ENCODE assay signal across 9 mouse cellular contexts in the genomic region with DNA sequence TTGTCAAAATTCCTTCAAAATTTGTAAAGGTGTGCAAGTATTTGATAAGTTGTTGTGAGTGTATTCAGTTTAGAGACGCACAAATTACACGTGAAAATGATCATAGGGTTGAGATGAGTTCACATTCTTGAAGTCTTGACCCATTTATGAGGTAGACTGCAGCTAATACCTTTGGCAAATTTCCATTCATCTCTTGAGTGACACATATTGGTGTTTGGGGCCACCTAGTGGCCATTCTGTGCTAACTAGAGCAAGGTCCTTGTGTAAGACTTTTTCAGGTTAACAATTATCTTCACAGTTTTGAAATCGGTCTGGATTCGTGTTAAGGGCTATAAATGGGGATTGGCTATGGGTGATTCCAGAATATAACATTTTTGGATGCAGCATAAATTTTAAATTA. TPM values are rescaled to one million over a fixed set of nuclear protein-coding genes. Genes with fewer than 3 reads are reported as not detected.
DNase-seq lines count a peak whose midpoint lies in the region; ATAC-seq lines count a peak whose summit lies in the region.
"Had no signal": no experiment of that assay in that cellular context is flagged by ENCODE, and none has a peak within 500 bp of the region (broad histone marks: within the 10 kb centered on the region; RNA-seq: fewer than 3 reads in every experiment).

No protein-coding gene starts in this region.

- intact Hi-C loops in left cerebral cortex, postnatal 25 days (cut with DNase I): no loop called here

- H3K4me2 ChIP-seq in hindbrain, embryonic 12.5 days (replicated peaks): no peak overlapping the region
- H3K4me2 ChIP-seq in neural tube, embryonic 11.5 days (ENCODE audit: low read depth): no peak overlapping the region
- H3K4me2 ChIP-seq: lung, embryonic 15.5 days had no signal

- no peaks in the 10 kb centered on the region for H3K4me1 ChIP-seq in hindbrain, embryonic 12.5 days
- H3K4me1 ChIP-seq in neural tube, embryonic 11.5 days (ENCODE audit: control insufficient read depth, insufficient read depth, low read length): no peaks in the 10 kb centered on the region
- H3K4me1 ChIP-seq: lung, embryonic 15.5 days had no signal

- no peaks in the 10 kb centered on the region for H3K27me3 ChIP-seq in hindbrain, embryonic 12.5 days
- no peaks in the 10 kb centered on the region for H3K27me3 ChIP-seq in neural tube, embryonic 11.5 days (ENCODE audit: control insufficient read depth, insufficient read depth, low read length)
- H3K27me3 ChIP-seq: lung, embryonic 15.5 days had no signal

- 25% methylated on average over 4 of the region's 4 CpGs for WGBS in hindbrain, embryonic 12.5 days
- WGBS in neural tube, embryonic 11.5 days: 23% methylated on average over 4 of the region's 4 CpGs

- no peak overlapping the region for H3K27ac ChIP-seq in hindbrain, embryonic 12.5 days
- no peak overlapping the region for H3K27ac ChIP-seq in neural tube, embryonic 11.5 days (ENCODE audit: low read depth, low read length)
- H3K27ac ChIP-seq: lung, embryonic 15.5 days had no signal

- H3K9me3 ChIP-seq in hindbrain, embryonic 12.5 days (replicated peaks): no peaks in the 10 kb centered on the region
- H3K9me3 ChIP-seq in neural tube, embryonic 11.5 days (ENCODE audit: control insufficient read depth, low read length): no peaks in the 10 kb centered on the region
- H3K9me3 ChIP-seq: lung, embryonic 15.5 days had no signal

- H3K36me3 ChIP-seq in hindbrain, embryonic 12.5 days: no peaks in the 10 kb centered on the region
- no peaks in the 10 kb centered on the region for H3K36me3 ChIP-seq in neural tube, embryonic 11.5 days (ENCODE audit: control insufficient read depth, insufficient read depth, low read length)
- H3K36me3 ChIP-seq: lung, embryonic 15.5 days had no signal

- peak; percentile 49 for DNase-seq in right cerebral cortex, adult 18-20 months
- DNase-seq in right cerebral cortex, postnatal 25 days: no peak
- peak; percentile 59 for DNase-seq in R1 (ENCODE audit: low read depth, low spot score)
- peak; percentile 82 to 86 for DNase-seq in cerebellum, postnatal 10 days
- DNase-seq in left cerebral cortex, postnatal 25 days (ENCODE audit: low spot score in 2 of 2): peak; percentile 52 to 55
- peak; percentile 64 for DNase-seq in neural tube, embryonic 11.5 days (ENCODE audit: low spot score)
- DNase-seq in T-cell, adult 2 months (ENCODE audit: low spot score): no peak

- H3K9ac ChIP-seq in hindbrain, embryonic 12.5 days: no peak overlapping the region
- no peak overlapping the region for H3K9ac ChIP-seq in neural tube, embryonic 11.5 days (ENCODE audit: low read length)
- H3K9ac ChIP-seq: lung, embryonic 15.5 days had no signal

- no peak overlapping the region for H3K4me3 ChIP-seq in hindbrain, embryonic 12.5 days
- H3K4me3 ChIP-seq in neural tube, embryonic 11.5 days (ENCODE audit: low read depth, low read length): no peak overlapping the region
- H3K4me3 ChIP-seq: lung, embryonic 15.5 days had no signal

- peak; percentile 64; the same call in 1 of the 2 replicates for ATAC-seq in hindbrain, embryonic 12.5 days (ENCODE audit: low FRiP score)
- 0 out of 2 replicates have a peak, but pooled peaks have one; percentile 41 for ATAC-seq in neural tube, embryonic 11.5 days (ENCODE audit: insufficient read depth, low FRiP score, low TSS enrichment)

RNA-seq across cellular contexts. Expression of gene Cdh10, which starts 13.5 kb away (rescaled TPM):
- polyA plus RNA-seq in hindbrain, embryonic 12.5 days (2016; fragmentation: Nextera tagmentation; extraction: Ambion mirVana): 9.7 and 11.4 TPM in 2 replicates
- 10 to 100 TPM; 63.6 to 67.0 TPM for total RNA-seq in left cerebral cortex, postnatal 25 days (2021)
- polyA plus RNA-seq in neural tube, embryonic 11.5 days (2014; fragmentation: Nextera tagmentation; extraction: Ambion mirVana): 4.4 and 5.5 TPM in 2 replicates

Comparison
In these comparisons a context has a peak if more than half of its experiments do, and no peak if none do; other contexts are left out.
1. DNase-seq: peak in right cerebral cortex, adult 18-20 months (single experiment), R1 (single experiment), cerebellum, postnatal 10 days (2 of 2), left cerebral cortex, postnatal 25 days (2 of 2) and neural tube, embryonic 11.5 days (single experiment); none in right cerebral cortex, postnatal 25 days (single experiment) and T-cell, adult 2 months (single experiment).